Mouse (Mus musculus) bone marrow, adult 2 months (tissue): ENCODE data around the gene Stat4.

Source experiments
- CTCF ChIP-seq: fragments of 200-500 bp; IDR thresholded peaks from 2 replicates; pipeline ENCODE4 v1.5.1; 2011; ENCODE audit warnings: low read length, control low read depth; ENCODE audit not compliant: control insufficient read depth, insufficient read depth
- POLR2A ChIP-seq: fragments of 200-500 bp; IDR thresholded peaks from 2 replicates; pipeline ENCODE4 v1.6.1; 2011; ENCODE audit warnings: low read depth, mild to moderate bottlenecking, control low read depth, low read length, borderline replicate concordance; ENCODE audit not compliant: control insufficient read depth

DNA sequence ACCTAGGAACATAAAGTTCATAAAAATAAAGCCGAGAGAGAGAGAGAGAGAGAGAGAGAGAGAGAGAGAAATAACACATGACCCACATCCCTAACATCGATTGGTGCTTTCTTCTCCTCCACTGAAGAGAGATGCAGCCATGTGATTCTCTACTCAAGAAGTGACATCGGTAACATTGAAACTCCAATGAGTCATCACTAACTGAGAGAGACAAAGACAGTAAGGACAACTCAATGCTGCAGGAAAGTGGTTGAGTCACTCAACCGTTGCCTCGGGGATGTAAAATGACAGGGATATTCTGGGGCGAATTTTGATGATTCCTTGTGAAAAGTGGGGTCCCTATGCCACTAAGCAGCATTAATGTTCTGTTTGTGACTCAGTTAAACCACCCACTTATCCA is 16.8 kb upstream of the Stat4 start:
- TF ChIP-seq POLR2A (no peak), CTCF (no peak)
